Mouse (Mus musculus) MEL (cell line): ENCODE data around the gene Tmem184a. TPM values are rescaled to one million over a fixed set of nuclear protein-coding genes. Genes with fewer than 3 reads are reported as not detected.

Source experiments
- DNase-seq: peaks from one replicate; pipeline ENCODE4 v3.0.0; 2011; ENCODE audit warnings: low read depth, low spot score
- H3K27ac ChIP-seq: 2 replicates; pipeline ENCODE4 v1.5.1; 2012; ENCODE audit warnings: low read depth, mild to moderate bottlenecking, control low read depth, low read length, moderate library complexity; ENCODE audit not compliant: control insufficient read depth
- H3K27me3 ChIP-seq, 2 experiments: fragments of 150-350 bp in 1 of 2; sonication (generic) in 1 of 2; 2 replicates each; pipeline ENCODE4 v1.6.1; 2012; ENCODE audit warnings: low read length in 2 of 2, mild to moderate bottlenecking in 2 of 2, improper control_type of control experiment in 1 of 2, moderate library complexity in 1 of 2; ENCODE audit not compliant: insufficient read depth in 2 of 2, control insufficient read depth in 1 of 2
- H3K36me3 ChIP-seq, 2 experiments: 2 replicates each; pipeline ENCODE4 v1.6.1; 2012 to 2014; ENCODE audit warnings: low read length in 2 of 2, improper control_type of control experiment in 1 of 2, inconsistent platforms in 1 of 2, mild to moderate bottlenecking in 1 of 2; ENCODE audit not compliant: insufficient read depth in 2 of 2, control insufficient read depth in 1 of 2
- H3K4me1 ChIP-seq, 2 experiments: fragments of 150-350 bp in 1 of 2; sonication (generic) in 1 of 2; 2 replicates each; pipeline ENCODE4 v1.6.1; 2012; ENCODE audit warnings: low read length in 2 of 2, improper control_type of control experiment in 1 of 2, mild to moderate bottlenecking in 1 of 2; ENCODE audit not compliant: insufficient read depth in 2 of 2, control insufficient read depth in 1 of 2
- H3K4me3 ChIP-seq, 2 experiments: fragments of 150-350 bp in 1 of 2; sonication (generic) in 1 of 2; 2 replicates each; pipeline ENCODE4 v1.5.1; 2012; ENCODE audit warnings: low read depth in 2 of 2, low read length in 2 of 2, mild to moderate bottlenecking in 2 of 2, moderate library complexity in 2 of 2, control low read depth in 1 of 2, improper control_type of control experiment in 1 of 2; ENCODE audit not compliant: control insufficient read depth in 1 of 2, insufficient read depth in 1 of 2
- H3K79me2 ChIP-seq: 2 replicates; pipeline ENCODE4 v1.6.1; 2012; ENCODE audit warnings: mild to moderate bottlenecking, low read length, moderate library complexity; ENCODE audit not compliant: control insufficient read depth, poor library complexity, insufficient read depth
- H3K9ac ChIP-seq: 2 replicates; pipeline ENCODE4 v1.6.1; 2012; ENCODE audit warnings: low read depth, mild to moderate bottlenecking, control low read depth, low read length, moderate library complexity; ENCODE audit not compliant: control insufficient read depth, poor library complexity, severe bottlenecking
- H3K9me3 ChIP-seq: fragments of 150-350 bp; sonication (generic); replicated peaks from 2 replicates; pipeline ENCODE4 v1.6.1; 2012; ENCODE audit warnings: mild to moderate bottlenecking, low read length, improper control_type of control experiment, moderate library complexity; ENCODE audit not compliant: insufficient read depth
- CTCF ChIP-seq, 3 experiments: IDR thresholded peaks in 2 of 3; conservative IDR thresholded peaks in 1 of 3; 2 replicates each; pipeline ENCODE4 v1.5.1; 2011 to 2012; ENCODE audit warnings: low read length in 3 of 3, low read depth in 2 of 3, mild to moderate bottlenecking in 2 of 3, improper control_type of control experiment in 1 of 3, inconsistent platforms in 1 of 3, mixed read lengths in 1 of 3, moderate library complexity in 1 of 3; ENCODE audit not compliant: control insufficient read depth in 1 of 3, insufficient read depth in 1 of 3, poor library complexity in 1 of 3, severe bottlenecking in 1 of 3
- KAT2A ChIP-seq: conservative IDR thresholded peaks from 2 replicates; pipeline ENCODE4 v1.6.1; 2012; ENCODE audit warnings: low read depth, low read length, improper control_type of control experiment, inconsistent platforms
- MAFK ChIP-seq: IDR thresholded peaks from 2 replicates; pipeline ENCODE4 v1.6.1; 2011; ENCODE audit warnings: low read depth, mild to moderate bottlenecking, low read length, improper control_type of control experiment, borderline replicate concordance
- MYC ChIP-seq: IDR thresholded peaks from 2 replicates; pipeline ENCODE4 v1.6.1; 2011; ENCODE audit warnings: low read depth, mild to moderate bottlenecking, low read length, improper control_type of control experiment, moderate library complexity
- SMC3 ChIP-seq: IDR thresholded peaks from 2 replicates; pipeline ENCODE4 v1.6.1; 2011; ENCODE audit warnings: low read depth, low read length, improper control_type of control experiment
- TAL1 ChIP-seq: IDR thresholded peaks from 2 replicates; pipeline ENCODE4 v1.6.1; 2012; ENCODE audit warnings: mild to moderate bottlenecking, inconsistent platforms, low read length, moderate library complexity, mixed read lengths
- UBTF ChIP-seq: IDR thresholded peaks from 2 replicates; pipeline ENCODE4 v1.6.1; 2012; ENCODE audit warnings: low read depth, mild to moderate bottlenecking, inconsistent platforms, low read length, improper control_type of control experiment, moderate library complexity, borderline replicate concordance; ENCODE audit not compliant: insufficient read depth
- USF1 ChIP-seq: IDR thresholded peaks from 2 replicates; pipeline ENCODE4 v1.6.1; 2014; ENCODE audit warnings: low read depth, mild to moderate bottlenecking, inconsistent platforms, low read length, improper control_type of control experiment, moderate library complexity
- ZC3H11A ChIP-seq: IDR thresholded peaks from 2 replicates; pipeline ENCODE4 v1.6.1; 2012; ENCODE audit warnings: low read depth, mild to moderate bottlenecking, inconsistent platforms, low read length, improper control_type of control experiment
- ZKSCAN1 ChIP-seq: IDR thresholded peaks from 2 replicates; pipeline ENCODE4 v1.6.1; 2012; ENCODE audit warnings: low read depth, mild to moderate bottlenecking, inconsistent platforms, low read length, improper control_type of control experiment, moderate library complexity
- ZMIZ1 ChIP-seq: IDR thresholded peaks from 2 replicates; pipeline ENCODE4 v1.6.1; 2012; ENCODE audit warnings: low read depth, mild to moderate bottlenecking, inconsistent platforms, low read length, improper control_type of control experiment, moderate library complexity
- polyA plus RNA-seq, 2 experiments: library from polyadenylated mRNA; stranded (reverse) in 1 of 2; unstranded in 1 of 2; fragments of >175 nt in 1 of 2; fragments of >200 nt in 1 of 2; gene quantifications; 2 replicates each; pipeline versions ENCODE4 v1.2.1 to v1.2.4; 2012; ENCODE audit warnings: low replicate concordance in 2 of 2, low read depth in 1 of 2; ENCODE audit not compliant: insufficient read length in 2 of 2, insufficient read depth in 1 of 2, missing spikeins in 1 of 2
- total RNA-seq: library from RNA; depleted of rRNA; stranded (reverse); fragments of 300-350 nt; gene quantifications from 2 replicates; pipeline ENCODE4 v1.2.3, GENCODE M21; 2012

The Tmem184a gene
- total and polyA plus RNA-seq, 3 experiments = 0.10 to 0.27 TPM; not detected in 1

DNA sequence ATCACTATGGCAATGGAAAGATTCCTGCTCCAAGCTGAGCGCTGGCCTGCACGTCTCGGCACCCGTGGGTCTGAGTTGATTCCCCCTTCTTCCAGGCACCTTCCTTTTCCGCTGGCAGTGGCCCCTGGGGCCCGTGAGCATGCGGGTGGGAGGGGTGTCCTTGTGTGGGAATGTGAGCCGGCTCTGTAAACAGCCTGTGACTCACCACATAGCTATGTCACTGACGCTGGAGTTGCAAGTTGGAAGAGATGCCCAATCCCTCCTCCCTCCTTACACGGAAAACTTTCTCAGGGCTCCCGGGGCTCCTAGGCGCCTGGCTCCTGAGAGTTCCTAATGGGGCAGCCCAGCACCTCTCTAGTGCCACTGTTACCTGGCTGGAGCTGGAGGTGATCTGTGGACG is 22.8 kb downstream of the Tmem184a start:
- Histone ChIP-seq H3K4me3 (no peak overlapping the region), H3K36me3 (peaks cover 0 to 10% of the 10 kb centered on the region in 2 experiments; a peak in 3 of 4 replicates), H3K27ac (no peak overlapping the region), H3K9me3 (no peaks in the 10 kb centered on the region), H3K79me2 (peaks cover 62% of the 10 kb centered on the region), H3K9ac (no peak overlapping the region), H3K27me3 (no peaks in the 10 kb centered on the region), H3K4me1 (peaks cover 7 to 22% of the 10 kb centered on the region in 2 experiments)
- DNase-seq = no peak
- TF ChIP-seq SMC3 = no peak
- no peak for TF ChIP-seq UBTF
- TF ChIP-seq ZC3H11A = no peak
- TF ChIP-seq ZMIZ1 = no peak
- TF ChIP-seq TAL1 = no peak
- TF ChIP-seq ZKSCAN1 = no peak
- TF ChIP-seq MYC = no peak

DNA sequence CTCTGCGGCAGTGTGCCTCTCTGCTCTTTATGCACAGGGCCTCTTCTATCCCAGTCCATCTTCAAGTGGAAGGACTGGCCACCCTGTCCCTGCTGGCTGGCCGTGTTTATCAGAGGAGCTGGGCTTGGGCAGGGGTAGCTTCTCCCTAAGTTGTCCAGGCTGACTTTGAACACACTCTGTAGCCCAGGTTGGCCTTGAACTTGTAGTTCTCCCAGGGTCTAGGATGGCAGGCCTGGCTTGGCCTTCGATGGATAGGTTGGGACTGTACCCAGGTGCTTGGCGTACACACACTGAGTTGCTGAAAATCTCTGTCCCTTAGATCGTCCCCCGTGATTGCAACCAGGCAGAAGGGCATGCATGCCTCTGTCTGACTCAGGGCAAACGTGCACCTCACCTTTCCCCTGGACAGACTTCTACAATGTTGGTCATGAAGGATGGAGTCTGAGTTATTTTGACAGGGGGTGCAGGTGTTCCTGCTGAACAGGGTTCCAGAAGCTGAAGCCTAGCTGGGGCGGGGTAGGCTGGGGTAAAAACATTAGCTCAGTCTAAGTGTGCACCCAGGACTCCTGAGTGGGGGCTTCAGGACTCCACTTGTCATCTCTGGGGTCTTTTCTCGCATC is 23.6 kb downstream of the Tmem184a start:
- H3K9ac ChIP-seq = no peak overlapping the region
- H3K79me2 ChIP-seq = peaks cover 68% of the 10 kb centered on the region
- no peaks in the 10 kb centered on the region for H3K9me3 ChIP-seq
- TF ChIP-seq USF1 (no peak), MAFK (no peak), ZMIZ1 (no peak)
- H3K4me1 ChIP-seq = peaks cover 7 to 20% of the 10 kb centered on the region in 2 experiments
- H3K27ac ChIP-seq = no peak overlapping the region
- H3K4me3 ChIP-seq = no peak overlapping the region
- H3K27me3 ChIP-seq = no peaks in the 10 kb centered on the region
- DNase-seq = no peak
- peaks cover 0 to 10% of the 10 kb centered on the region in 2 experiments; a peak in 3 of 4 replicates for H3K36me3 ChIP-seq

DNA sequence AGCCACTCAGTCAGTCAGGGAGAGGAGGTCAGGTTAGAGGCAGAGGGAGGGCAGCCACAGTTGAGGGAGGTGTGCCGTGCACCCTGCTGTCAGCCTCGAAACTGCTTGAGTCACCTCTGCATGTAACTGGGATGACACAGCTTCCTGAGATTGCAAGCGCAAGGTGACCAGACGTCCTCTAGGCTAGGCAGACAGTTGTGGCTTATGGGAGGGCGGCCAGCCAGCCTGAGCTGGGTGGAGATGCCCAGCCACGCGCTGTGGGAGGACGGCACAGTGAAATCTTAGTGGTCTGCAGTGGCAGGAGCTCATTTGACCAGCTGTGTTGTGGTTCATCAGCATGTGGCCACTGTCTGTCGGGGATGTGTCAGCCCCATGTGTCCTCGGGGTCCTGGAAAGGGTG is 24.8 kb downstream of the Tmem184a start:
- Histone ChIP-seq H3K9ac (no peak overlapping the region; the same call in 1 of the 2 replicates), H3K4me1 (peaks cover 7 to 24% of the 10 kb centered on the region in 2 experiments), H3K36me3 (peaks cover 0 to 12% of the 10 kb centered on the region in 2 experiments; a peak in 3 of 4 replicates), H3K9me3 (no peaks in the 10 kb centered on the region), H3K27ac (no peak overlapping the region), H3K27me3 (no peaks in the 10 kb centered on the region), H3K79me2 (peaks cover 68% of the 10 kb centered on the region), H3K4me3 (no peak overlapping the region)
- DNase-seq = no peak
- TF ChIP-seq CTCF (IDR thresholded peaks at IDR 0.05 in 2 of 3, conservative IDR thresholded peaks at IDR 0.05 in 1 of 3; ENCODE audit: control insufficient read depth in 1 of 3, insufficient read depth in 1 of 3, low read depth in 2 of 3, low read length in 3 of 3, poor library complexity in 1 of 3, severe bottlenecking in 1 of 3) = no peak
- no peak for TF ChIP-seq KAT2A
